Mouse (Mus musculus) spleen, postnatal 14 days (tissue): ENCODE data around the gene Gjd3.
"Not testable (repeated sequence)": the region's sequence is repeated elsewhere in the genome, so short reads cannot be mapped to it uniquely, and the experiment has no call there.

Source experiments
- DNase-seq, 2 experiments: peaks; one replicate each; pipeline ENCODE4 v3.0.0; 2021 to 2022; ENCODE audit warnings: low spot score in 2 of 2

The Gjd3 gene

DNA sequence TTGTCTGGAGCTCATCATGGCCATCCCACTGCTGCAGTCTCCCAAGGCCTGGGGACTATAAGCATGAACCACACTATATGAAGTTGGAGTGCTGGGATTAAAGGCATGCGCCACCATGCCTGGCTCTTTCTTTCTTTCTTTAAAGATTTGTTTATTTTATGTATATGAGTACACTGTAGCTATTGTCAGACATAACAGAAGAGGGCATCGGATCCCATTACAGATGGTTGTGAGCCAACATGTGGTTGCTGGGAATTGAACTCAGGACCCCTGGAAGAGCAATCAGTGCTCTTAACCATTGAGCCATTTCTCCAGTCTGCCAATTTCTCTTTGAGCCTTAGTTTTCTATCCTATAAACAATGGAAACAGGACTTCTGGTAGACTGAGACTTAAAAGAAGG is 49.0 kb downstream of the Gjd3 start:
- DNase-seq = not testable (repeated sequence)

DNA sequence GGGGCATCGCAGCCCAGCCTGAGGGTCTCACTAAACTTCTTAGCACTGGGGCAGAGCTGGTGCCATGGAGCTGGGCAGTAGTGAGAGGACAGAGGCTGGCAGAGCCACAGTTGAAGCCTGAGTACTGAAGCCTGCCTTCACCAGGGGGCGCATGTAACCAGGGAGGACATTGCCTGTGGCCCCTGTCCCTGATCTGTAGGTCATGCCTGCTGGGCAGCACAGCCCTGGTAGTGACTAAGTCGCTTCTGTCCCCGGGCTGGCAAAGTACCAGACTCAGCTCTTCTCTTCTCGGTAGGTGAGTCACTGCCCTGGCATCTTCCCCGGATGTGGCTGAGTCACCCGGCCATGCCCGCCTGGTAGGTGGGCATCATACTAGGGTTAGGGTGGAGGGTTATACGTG is 49.7 kb downstream of the Gjd3 start:
- DNase-seq = peak in 1 of 2 experiments; percentile 62

DNA sequence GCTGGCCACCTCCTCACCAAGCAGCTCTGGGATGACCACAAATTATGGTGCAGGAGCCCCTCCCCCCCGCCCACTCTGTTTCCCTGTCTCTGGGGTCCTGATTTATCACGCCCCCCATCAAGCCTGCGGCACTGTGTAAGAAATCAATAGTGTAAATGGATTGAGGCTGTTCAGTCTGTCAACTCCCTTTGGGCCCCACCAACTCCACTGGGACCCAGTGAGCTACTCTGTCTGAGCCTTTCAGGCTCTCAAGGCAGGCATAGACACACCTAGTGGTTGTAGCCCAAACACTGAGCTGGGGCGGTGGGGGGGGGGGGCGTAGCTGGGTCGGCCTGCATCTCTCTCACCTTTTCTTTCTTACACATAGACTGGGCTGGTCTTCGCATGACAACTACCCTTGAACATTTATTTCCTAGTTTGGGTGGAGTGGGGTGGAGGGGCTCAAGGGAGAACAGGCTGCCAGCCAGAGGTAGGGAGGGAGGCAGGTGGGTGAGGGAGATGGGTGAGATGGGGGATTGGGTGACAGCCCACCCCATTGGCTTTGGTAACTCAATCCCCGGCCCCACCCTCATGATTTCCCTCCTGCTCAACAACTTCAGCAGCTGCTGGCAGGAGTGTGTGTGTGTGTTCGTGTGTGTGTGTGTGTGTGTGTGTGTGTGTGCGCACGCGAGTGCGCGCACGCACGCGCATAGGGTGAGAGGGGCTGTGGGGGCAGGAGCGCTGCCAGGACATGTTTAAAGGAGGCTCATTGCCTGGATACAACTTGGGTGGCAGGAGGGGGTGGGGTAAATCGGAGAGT is 50.3 kb downstream of the Gjd3 start:
- DNase-seq = no peak
